Mouse (Mus musculus) ES-Bruce4 (cell line): ENCODE measurements at regions not wholly inside any gene's neighbourhood (a gene's known extent, or its start where the extent isn't known, plus 50 kb on each side); places are given as distances from the start of the nearest gene placed in this dataset.

Source experiments
- CTCF ChIP-seq: IDR thresholded peaks from one replicate; pipeline ENCODE4 v1.8.1; 2011; ENCODE audit warnings: low read depth, low read length
- EP300 ChIP-seq: IDR thresholded peaks from 2 replicates; pipeline ENCODE4 v1.6.1; 2011; ENCODE audit warnings: low read depth, low read length; ENCODE audit not compliant: insufficient read depth
- POLR2A ChIP-seq: IDR thresholded peaks from one replicate; pipeline ENCODE4 v1.8.1; 2011; ENCODE audit warnings: low read length; ENCODE audit not compliant: insufficient read depth

- TF ChIP-seq CTCF, result no peak
- TF ChIP-seq POLR2A, result no peak
- no peak for TF ChIP-seq EP300
These were observed 404.6 kb upstream of the Tbl1xr1 start for GRCm38 (mm10) chr3:21671885-21672284.
